Mouse (Mus musculus): Measurements from ENCODE around the gene Dock9.

Gene Dock9

GRCm38 (mm10) chr14:121791112-121791511 lies 6.5 kb downstream of the Dock9 start:
- no peak for DNase-seq

- DNase-seq = no peak
Measured at GRCm38 (mm10) chr14:121789273-121789672, 8.4 kb downstream of the Dock9 start.

GRCm38 (mm10) chr14:121788451-121788850 lies 9.2 kb downstream of the Dock9 start:
- DNase-seq = no peak

- no peak for DNase-seq
Measured at GRCm38 (mm10) chr14:121787430-121787829, 10.2 kb downstream of the Dock9 start.

- DNase-seq = peak in 1 of 2 experiments; percentile 34
Measured at GRCm38 (mm10) chr14:121786900-121787299, 10.7 kb downstream of the Dock9 start.

- no peak for DNase-seq
Measured at GRCm38 (mm10) chr14:121785394-121785793, 12.2 kb downstream of the Dock9 start.

GRCm38 (mm10) chr14:121780942-121781531 lies 16.6 kb downstream of the Dock9 start:
- DNase-seq = peak; percentile 63 to 78

- DNase-seq = no peak
Measured at GRCm38 (mm10) chr14:121780144-121780913, 17.3 kb downstream of the Dock9 start.

GRCm38 (mm10) chr14:121779620-121780019 lies 18.0 kb downstream of the Dock9 start:
- DNase-seq = no peak

- DNase-seq = no peak
Measured at GRCm38 (mm10) chr14:121777279-121777831, 20.3 kb downstream of the Dock9 start.

GRCm38 (mm10) chr14:121776749-121777148 lies 20.9 kb downstream of the Dock9 start:
- DNase-seq = peak in 1 of 2 experiments; percentile 49

GRCm38 (mm10) chr14:121762021-121762452 lies 35.6 kb downstream of the Dock9 start:
- peak in 1 of 2 experiments; percentile 29 for DNase-seq

GRCm38 (mm10) chr14:121760403-121760802 lies 37.2 kb downstream of the Dock9 start:
- no peak for DNase-seq

- DNase-seq = peak; percentile 31 to 64
Measured at GRCm38 (mm10) chr14:121754110-121754509, 43.5 kb downstream of the Dock9 start.

- no peak for DNase-seq
Measured at GRCm38 (mm10) chr14:121752686-121753426, 44.8 kb downstream of the Dock9 start.

- DNase-seq = no peak
Measured at GRCm38 (mm10) chr14:121749606-121750005, 48.0 kb downstream of the Dock9 start.

- no peak for DNase-seq
Measured at GRCm38 (mm10) chr14:121749084-121749483, 48.6 kb downstream of the Dock9 start.

GRCm38 (mm10) chr14:121747360-121747759 lies 50.3 kb downstream of the Dock9 start:
- no peak for DNase-seq

- no peak for DNase-seq
Measured at GRCm38 (mm10) chr14:121743787-121744417, 53.7 kb downstream of the Dock9 start.

- no peak for DNase-seq
Measured at GRCm38 (mm10) chr14:121738431-121739403, 58.9 kb downstream of the Dock9 start.

GRCm38 (mm10) chr14:121737277-121737676 lies 60.4 kb downstream of the Dock9 start:
- DNase-seq = no peak

- no peak for DNase-seq
Measured at GRCm38 (mm10) chr14:121735678-121736077, 62.0 kb downstream of the Dock9 start.
